ENCODE assay signal across 10 mouse cellular contexts in the genomic region with DNA sequence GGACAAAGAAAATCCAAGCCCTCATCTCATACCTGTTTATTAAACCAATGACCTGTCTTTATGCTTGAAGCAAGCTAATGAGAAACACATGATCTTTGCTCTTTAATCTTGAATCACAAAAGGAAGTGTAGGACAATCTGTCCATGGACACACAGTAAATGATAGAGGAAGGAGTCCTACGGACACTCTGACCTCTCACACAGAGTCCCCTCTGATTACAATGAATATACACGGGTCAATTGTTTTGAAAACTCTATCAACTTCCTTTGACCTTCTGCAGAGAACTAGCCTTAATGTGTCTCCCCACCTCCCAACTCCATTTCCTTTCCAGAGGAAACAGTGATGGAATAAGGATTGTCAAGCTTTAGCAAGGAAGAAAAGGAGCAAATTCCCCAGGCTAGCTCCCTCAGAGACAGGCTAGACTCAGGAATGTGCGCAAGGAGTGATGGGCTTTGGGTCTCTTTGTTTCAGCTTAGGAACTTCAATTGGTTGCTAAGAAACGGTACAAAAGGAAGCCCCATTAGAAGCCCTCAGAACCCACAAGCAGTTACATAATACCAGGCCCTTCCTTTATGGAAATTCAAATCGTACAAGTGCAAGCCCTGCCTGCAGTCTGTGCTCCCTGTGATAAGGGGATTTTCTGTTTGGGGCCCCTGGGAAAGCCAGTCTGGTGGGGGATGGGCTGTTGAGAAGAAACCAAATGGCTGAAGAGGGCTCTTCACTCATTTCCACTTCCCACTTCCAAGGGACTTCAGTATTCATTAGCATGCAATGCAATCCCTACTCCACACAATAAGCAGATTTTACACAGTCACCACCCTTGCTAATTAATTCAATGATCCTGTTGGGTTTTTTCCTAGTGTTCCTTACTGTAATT.
A peak's percentile ranks its signal among the peaks of the same experiment; 100 is the strongest.
DNase-seq lines count a peak whose midpoint lies in the region; ATAC-seq lines count a peak whose summit lies in the region.
"Had no signal": no experiment of that assay in that cellular context is flagged by ENCODE, and none has a peak within 500 bp of the region (broad histone marks: within the 10 kb centered on the region; RNA-seq: fewer than 3 reads in every experiment).

No protein-coding gene starts in this region.

- ATAC-seq in hindbrain, embryonic 12.5 days (ENCODE audit: low FRiP score), result peak; percentile 96
- ATAC-seq in midbrain, embryonic 14.5 days (ENCODE audit: low FRiP score, low TSS enrichment), result peak; percentile 93
- ATAC-seq in intestine, embryonic 15.5 days, result no peak
- ATAC-seq: Patski had no signal

- H3K9ac ChIP-seq in hindbrain, embryonic 12.5 days, result no peak overlapping the region
- H3K9ac ChIP-seq in midbrain, embryonic 14.5 days (replicated peaks; ENCODE audit: low read length), result no peak overlapping the region
- H3K9ac ChIP-seq in intestine, embryonic 15.5 days, result no peak overlapping the region

- 10% methylated on average over 5 of the region's 5 CpGs for WGBS in hindbrain, embryonic 12.5 days
- WGBS in midbrain, embryonic 14.5 days, result 3% methylated on average over 5 of the region's 5 CpGs
- 39% methylated on average over 5 of the region's 5 CpGs for WGBS in intestine, embryonic 15.5 days

- DNase-seq in R1 (ENCODE audit: low read depth, low spot score), result peak; percentile 94
- DNase-seq in embryo, embryonic 10.5 days (ENCODE audit: low spot score), result peak; percentile 80
- DNase-seq in midbrain, embryonic 14.5 days, result peak; percentile 85
- no peak for DNase-seq in layer of hippocampus, adult 18-20 months (ENCODE audit: low spot score in 2 of 2)
- DNase-seq in thymus, postnatal 10 days (ENCODE audit: low spot score in 2 of 2), result no peak
- no peak for DNase-seq in testis, postnatal 10 days (ENCODE audit: low spot score)
- DNase-seq: cerebellum, adult 8-10 months had no signal

- no peaks in the 10 kb centered on the region for H3K36me3 ChIP-seq in hindbrain, embryonic 12.5 days
- no peaks in the 10 kb centered on the region for H3K36me3 ChIP-seq in midbrain, embryonic 14.5 days (ENCODE audit: control insufficient read depth, insufficient read depth, low read length)
- no peaks in the 10 kb centered on the region for H3K36me3 ChIP-seq in intestine, embryonic 15.5 days

- H3K27ac ChIP-seq in hindbrain, embryonic 12.5 days, result peak overlapping the region; percentile 50
- peak overlapping the region; percentile 56; the same call in 1 of the 2 replicates for H3K27ac ChIP-seq in midbrain, embryonic 14.5 days (replicated peaks; ENCODE audit: low read depth, low read length)
- H3K27ac ChIP-seq in intestine, embryonic 15.5 days, result no peak overlapping the region

- H3K4me3 ChIP-seq in hindbrain, embryonic 12.5 days, result no peak overlapping the region
- H3K4me3 ChIP-seq in midbrain, embryonic 14.5 days (replicated peaks; ENCODE audit: low read depth, low read length), result no peak overlapping the region
- no peak overlapping the region for H3K4me3 ChIP-seq in intestine, embryonic 15.5 days (replicated peaks)

- H3K4me1 ChIP-seq in hindbrain, embryonic 12.5 days, result peaks cover 17% of the 10 kb centered on the region
- H3K4me1 ChIP-seq in midbrain, embryonic 14.5 days (ENCODE audit: control insufficient read depth, insufficient read depth, low read length), result peaks cover 14% of the 10 kb centered on the region
- no peaks in the 10 kb centered on the region for H3K4me1 ChIP-seq in intestine, embryonic 15.5 days (replicated peaks)

- no peak overlapping the region for H3K4me2 ChIP-seq in hindbrain, embryonic 12.5 days (replicated peaks)
- H3K4me2 ChIP-seq in midbrain, embryonic 14.5 days (ENCODE audit: low read length), result no peak overlapping the region
- H3K4me2 ChIP-seq in intestine, embryonic 15.5 days (replicated peaks), result no peak overlapping the region

- no peaks in the 10 kb centered on the region for H3K9me3 ChIP-seq in hindbrain, embryonic 12.5 days (replicated peaks)
- no peaks in the 10 kb centered on the region for H3K9me3 ChIP-seq in midbrain, embryonic 14.5 days (ENCODE audit: control insufficient read depth, low read length)
- H3K9me3 ChIP-seq in intestine, embryonic 15.5 days, result no peaks in the 10 kb centered on the region

- H3K27me3 ChIP-seq in hindbrain, embryonic 12.5 days, result peaks cover 3% of the 10 kb centered on the region; the same call in 1 of the 2 replicates
- H3K27me3 ChIP-seq in midbrain, embryonic 14.5 days (ENCODE audit: control insufficient read depth, insufficient read depth, low read length), result no peaks in the 10 kb centered on the region
- H3K27me3 ChIP-seq in intestine, embryonic 15.5 days (replicated peaks), result no peaks in the 10 kb centered on the region
- H3K27me3 ChIP-seq: Patski had no signal

Comparison
In these comparisons a context has a peak if more than half of its experiments do, and no peak if none do; other contexts are left out.
1. DNase-seq: peak in R1 (single experiment), embryo, embryonic 10.5 days (single experiment) and midbrain, embryonic 14.5 days (single experiment); none in layer of hippocampus, adult 18-20 months (0 of 2), thymus, postnatal 10 days (0 of 2) and testis, postnatal 10 days (single experiment).